Mouse (Mus musculus): Measurements from ENCODE around the gene Polr3c.

- no peak for TF ChIP-seq POLR2A (IDR thresholded peaks at IDR 0.05; ENCODE audit: extremely low read depth, insufficient read depth, low read length)
- no peak for TF ChIP-seq CTCF (IDR thresholded peaks at IDR 0.05; ENCODE audit: extremely low read depth, insufficient read depth, low read length)
Observed at GRCm38 (mm10) chr3:96688854-96689253, 38.6 kb downstream of the Polr3c start.
